Mouse (Mus musculus) limb, embryonic 15.5 days (tissue): ENCODE data around the gene Zfp740. TPM values are rescaled to one million over a fixed set of nuclear protein-coding genes. Genes with fewer than 3 reads are reported as not detected.
"Not testable (repeated sequence)": the region's sequence is repeated elsewhere in the genome, so short reads cannot be mapped to it uniquely, and the experiment has no call there.

Source experiments
- ATAC-seq: fragments of 200-750 bp; cut with Nextera tagmentation; 2 replicates; pipeline ENCODE4 v1.8.0; 2017; ENCODE audit warnings: low read depth, moderate TSS enrichment; ENCODE audit not compliant: insufficient number of reproducible peaks, low FRiP score, low TSS enrichment
- H3K27ac ChIP-seq: fragments of 300-500 bp; sonication (generic); 2 replicates; pipeline ENCODE4 v1.5.1; 2015; ENCODE audit warnings: moderate library complexity, mild to moderate bottlenecking, inconsistent platforms
- H3K27me3 ChIP-seq: fragments of 300-500 bp; sonication (generic); 2 replicates; pipeline ENCODE4 v1.6.1; 2015; ENCODE audit warnings: inconsistent platforms
- H3K36me3 ChIP-seq: fragments of 300-500 bp; sonication (generic); 2 replicates; pipeline ENCODE4 v1.6.1; 2015; ENCODE audit warnings: inconsistent platforms
- H3K4me1 ChIP-seq: fragments of 300-500 bp; sonication (generic); 2 replicates; pipeline ENCODE4 v1.6.1; 2015; ENCODE audit warnings: inconsistent platforms
- H3K4me2 ChIP-seq: fragments of 300-500 bp; sonication (generic); 2 replicates; pipeline ENCODE4 v1.6.1; 2015; ENCODE audit warnings: mild to moderate bottlenecking, inconsistent platforms
- H3K4me3 ChIP-seq: fragments of 300-500 bp; sonication (generic); 2 replicates; pipeline ENCODE4 v1.5.1; 2015; ENCODE audit warnings: mild to moderate bottlenecking, inconsistent platforms
- H3K9ac ChIP-seq: fragments of 300-500 bp; sonication (generic); 2 replicates; pipeline ENCODE4 v1.6.1; 2015; ENCODE audit warnings: inconsistent platforms
- H3K9me3 ChIP-seq: fragments of 300-500 bp; sonication (generic); 2 replicates; pipeline ENCODE4 v1.6.1; 2016; ENCODE audit warnings: inconsistent platforms
- WGBS: fragments of 180-500 bp; shearing (Covaris S2); methylation state at CpG from one replicate; pipeline ENCODE4 v1.1.7; 2015; 5-methylcytosine and 5-hydroxymethylcytosine counted together
- polyA plus RNA-seq: library from polyadenylated mRNA; unstranded; fragments of >200 nt; fragmentation: Nextera tagmentation; extraction: Ambion mirVana; gene quantifications from 2 replicates; pipeline ENCODE4 v1.2.1, GENCODE M21; 2015

The Zfp740 gene
- 51.9 and 59.9 TPM in 2 replicates for polyA plus RNA-seq

- Histone ChIP-seq H3K9ac (peak within 1 kb of the TSS; percentile 93), H3K4me2 (peak within 1 kb of the TSS; percentile 65), H3K4me3 (peak within 1 kb of the TSS; percentile 84), H3K4me1 (peaks cover 41% of the 10 kb centered on the region), H3K27ac (peak within 1 kb of the TSS; percentile 100), H3K27me3 (no peaks in the 10 kb centered on the region), H3K36me3 (peaks cover 41% of the 10 kb centered on the region), H3K9me3 (no peaks in the 10 kb centered on the region)
- ATAC-seq, result peak; percentile 96
- WGBS, result 1% methylated on average over 62 of the region's 68 CpGs
These were observed at the start of gene Zfp740 for GRCm38 (mm10) chr15:102202971-102203834. TSS of gene Zfp740 (plus strand) at chr15:102203249.

GRCm38 (mm10) chr15:102155006-102155405 is 48.0 kb upstream of the Zfp740 start:
- 86% methylated on average over 6 of the region's 6 CpGs for WGBS
- H3K4me2 ChIP-seq, H3K9ac ChIP-seq, H3K9me3 ChIP-seq, H3K27me3 ChIP-seq, H3K4me1 ChIP-seq, H3K36me3 ChIP-seq, ATAC-seq, H3K4me3 ChIP-seq, H3K27ac ChIP-seq: not testable (repeated sequence)

DNA sequence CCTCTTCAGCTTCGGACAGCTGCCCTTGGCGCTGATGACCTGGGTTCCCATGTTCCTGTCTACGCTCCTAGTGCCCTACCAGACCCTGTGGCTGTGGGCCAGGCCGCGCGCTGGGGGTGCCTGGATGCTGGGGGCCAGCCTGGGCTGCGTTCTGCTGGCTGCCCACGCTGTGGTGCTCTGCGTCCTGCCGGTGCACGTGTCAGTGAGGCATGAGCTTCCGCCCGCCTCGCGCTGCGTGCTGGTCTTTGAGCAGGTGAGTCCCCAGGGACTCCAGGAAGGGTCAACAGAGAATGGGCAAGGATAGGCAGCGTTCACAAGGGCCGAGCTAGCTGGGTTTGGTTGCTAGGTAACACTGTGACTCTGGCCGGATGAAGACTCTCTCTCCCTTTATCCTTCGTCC is 46.2 kb upstream of the Zfp740 start:
- H3K27ac ChIP-seq, result no peak overlapping the region
- H3K4me3 ChIP-seq, result no peak overlapping the region
- no peaks in the 10 kb centered on the region for H3K36me3 ChIP-seq
- H3K4me1 ChIP-seq, result no peaks in the 10 kb centered on the region
- H3K4me2 ChIP-seq, result no peak overlapping the region
- ATAC-seq, result no peak
- no peaks in the 10 kb centered on the region for H3K9me3 ChIP-seq
- no peaks in the 10 kb centered on the region for H3K27me3 ChIP-seq
- WGBS, result 47% methylated on average over 20 of the region's 20 CpGs
- H3K9ac ChIP-seq, result no peak overlapping the region

DNA sequence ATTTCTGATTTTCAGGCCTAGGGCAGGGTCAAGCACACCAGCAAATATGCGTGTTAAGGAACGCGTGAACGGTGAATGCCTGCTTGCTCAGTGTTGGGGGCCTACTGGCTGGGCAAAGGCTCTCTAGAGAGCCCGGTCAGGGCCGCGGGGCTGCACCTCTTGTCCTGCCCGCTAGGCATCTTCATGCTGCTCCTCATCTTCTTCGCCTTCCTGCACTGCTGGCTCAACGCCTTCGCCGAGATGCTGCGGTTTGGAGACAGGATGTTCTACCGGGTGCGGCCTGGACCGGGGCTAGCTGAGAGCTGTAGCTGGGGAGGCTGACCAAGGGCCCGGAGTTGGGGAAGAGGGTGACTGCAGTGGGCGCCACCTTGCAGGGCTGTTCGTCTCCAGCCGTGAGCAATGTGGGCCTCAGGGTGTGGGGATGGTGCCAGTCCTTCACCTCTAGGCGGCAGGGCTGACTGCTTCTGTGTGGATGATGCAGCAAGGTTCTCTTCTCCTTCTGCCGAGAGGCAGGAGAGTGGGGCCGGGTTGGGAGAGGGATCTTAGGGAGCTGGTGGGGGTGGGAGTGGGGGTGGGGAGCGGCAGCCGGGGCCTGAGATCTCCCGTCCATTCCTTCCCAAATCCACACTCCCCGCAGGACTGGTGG is 42.5 kb upstream of the Zfp740 start:
- H3K4me3 ChIP-seq, result no peak overlapping the region
- no peaks in the 10 kb centered on the region for H3K36me3 ChIP-seq
- H3K27ac ChIP-seq, result no peak overlapping the region
- WGBS, result 60% methylated on average over 26 of the region's 27 CpGs
- no peaks in the 10 kb centered on the region for H3K9me3 ChIP-seq
- no peak overlapping the region for H3K4me2 ChIP-seq
- no peak for ATAC-seq
- peaks cover 5% of the 10 kb centered on the region; the same call in 1 of the 2 replicates for H3K4me1 ChIP-seq
- H3K27me3 ChIP-seq, result no peaks in the 10 kb centered on the region
- H3K9ac ChIP-seq, result no peak overlapping the region

- Histone ChIP-seq H3K4me3 (no peak overlapping the region), H3K4me1 (peaks cover 27% of the 10 kb centered on the region), H3K9me3 (no peaks in the 10 kb centered on the region), H3K27me3 (no peaks in the 10 kb centered on the region), H3K36me3 (no peaks in the 10 kb centered on the region), H3K27ac (no peak overlapping the region), H3K4me2 (no peak overlapping the region), H3K9ac (no peak overlapping the region)
- WGBS, result 62% methylated on average over 3 of the region's 3 CpGs
- no peak for ATAC-seq
These were observed 39.0 kb upstream of the Zfp740 start for GRCm38 (mm10) chr15:102163900-102164693.

- WGBS, result 24% methylated on average over 6 of the region's 6 CpGs
- Histone ChIP-seq H3K9me3 (no peaks in the 10 kb centered on the region), H3K36me3 (no peaks in the 10 kb centered on the region), H3K9ac (no peak overlapping the region), H3K4me2 (no peak overlapping the region), H3K4me1 (peaks cover 29% of the 10 kb centered on the region), H3K4me3 (no peak overlapping the region), H3K27me3 (no peaks in the 10 kb centered on the region), H3K27ac (peak overlapping the region; percentile 27; the same call in 1 of the 2 replicates)
- ATAC-seq, result no peak
These were observed 37.5 kb upstream of the Zfp740 start for GRCm38 (mm10) chr15:102165468-102166100.

- Histone ChIP-seq H3K4me3 (no peak overlapping the region), H3K36me3 (peaks cover 9% of the 10 kb centered on the region), H3K9me3 (no peaks in the 10 kb centered on the region), H3K27ac (peak overlapping the region; percentile 74), H3K27me3 (no peaks in the 10 kb centered on the region), H3K4me1 (peaks cover 29% of the 10 kb centered on the region), H3K4me2 (0 out of 2 replicates have a peak overlapping the region, but pooled peaks have one; percentile 4), H3K9ac (no peak overlapping the region)
- ATAC-seq, result peak; percentile 61; the same call in 1 of the 2 replicates
- 19% methylated on average over 6 of the region's 6 CpGs for WGBS
These were observed 35.4 kb upstream of the Zfp740 start for GRCm38 (mm10) chr15:102167620-102168021.

- WGBS, result 55% methylated on average over 2 of the region's 2 CpGs
- Histone ChIP-seq H3K4me3 (no peak overlapping the region), H3K9ac (no peak overlapping the region), H3K4me1 (peaks cover 29% of the 10 kb centered on the region), H3K27me3 (no peaks in the 10 kb centered on the region), H3K9me3 (no peaks in the 10 kb centered on the region), H3K36me3 (peaks cover 9% of the 10 kb centered on the region), H3K27ac (no peak overlapping the region), H3K4me2 (no peak overlapping the region)
- no peak for ATAC-seq
These were observed 34.0 kb upstream of the Zfp740 start for GRCm38 (mm10) chr15:102169064-102169463.

- H3K9me3 ChIP-seq, result no peaks in the 10 kb centered on the region
- WGBS, result 91% methylated on average over 3 of the region's 3 CpGs
These were observed 29.5 kb upstream of the Zfp740 start for GRCm38 (mm10) chr15:102173581-102173980.

DNA sequence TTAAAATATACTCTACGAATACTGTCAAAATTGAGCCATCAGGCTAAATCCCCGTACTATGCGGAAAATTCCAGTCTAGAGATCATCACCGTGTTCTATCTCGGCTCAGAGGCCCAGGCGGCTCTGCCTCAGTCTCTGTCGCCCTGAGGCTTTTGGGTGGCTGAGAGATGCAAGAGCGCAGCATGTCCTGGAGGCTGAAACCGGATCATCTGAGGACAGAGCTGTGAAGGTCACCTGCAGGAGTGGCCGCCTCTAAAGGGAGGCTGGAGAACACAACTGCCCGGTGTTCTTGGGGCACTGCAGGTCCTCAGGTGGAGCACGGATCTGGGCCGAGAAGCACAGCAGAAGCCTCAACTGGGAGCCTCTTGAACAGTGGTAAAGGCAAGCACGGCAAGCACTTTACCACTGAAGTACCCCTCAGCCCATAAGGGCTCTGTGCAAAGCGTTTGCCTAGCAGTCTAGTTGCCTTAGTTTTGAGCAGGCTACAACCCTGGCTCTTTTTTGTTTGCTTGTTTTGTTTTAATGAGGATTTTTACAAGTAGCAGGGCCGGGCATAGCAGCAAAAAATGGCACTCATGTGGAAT is 27.2 kb upstream of the Zfp740 start:
- Histone ChIP-seq H3K27ac (no peak overlapping the region), H3K27me3 (no peaks in the 10 kb centered on the region), H3K9me3 (no peaks in the 10 kb centered on the region), H3K36me3 (peaks cover 52% of the 10 kb centered on the region), H3K4me1 (no peaks in the 10 kb centered on the region), H3K4me2 (no peak overlapping the region), H3K4me3 (no peak overlapping the region), H3K9ac (no peak overlapping the region)
- no peak for ATAC-seq
- WGBS, result 81% methylated on average over 16 of the region's 16 CpGs

More at GRCm38 (mm10) chr15:102173581-102173980, 29.5 kb upstream of the Zfp740 start:
- Histone ChIP-seq H3K27ac (no peak overlapping the region), H3K9ac (no peak overlapping the region), H3K4me2 (no peak overlapping the region), H3K4me3 (no peak overlapping the region), H3K27me3 (no peaks in the 10 kb centered on the region), H3K36me3 (peaks cover 35% of the 10 kb centered on the region), H3K4me1 (peaks cover 6% of the 10 kb centered on the region; the same call in 1 of the 2 replicates)
- no peak for ATAC-seq
